Mouse (Mus musculus): Measurements from ENCODE around the gene Per3.

GRCm38 (mm10) chr4:150968956-150969355, 75.5 kb downstream of the Per3 start:
- TF ChIP-seq CTCF (IDR thresholded peaks at IDR 0.05; ENCODE audit: control insufficient read depth, insufficient read depth, low read length) (no peak), POLR2A (IDR thresholded peaks at IDR 0.05; ENCODE audit: borderline replicate concordance, control insufficient read depth, low read depth, low read length) (no peak)
